Mouse (Mus musculus): ENCODE measurements around the gene Cntrob.

- TF ChIP-seq CTCF (IDR thresholded peaks at IDR 0.05; ENCODE audit: control insufficient read depth, insufficient read depth, low read length) (no peak), POLR2A (IDR thresholded peaks at IDR 0.05; ENCODE audit: borderline replicate concordance, control insufficient read depth, low read depth, low read length) (no peak)
Observed at GRCm38 (mm10) chr11:69371601-69372000, 48.0 kb upstream of the Cntrob start.
